Mouse (Mus musculus) liver, embryonic 11.5 days (tissue): Measurements from ENCODE around the gene Itm2c. TPM values are rescaled to one million over a fixed set of nuclear protein-coding genes. Genes with fewer than 3 reads are reported as not detected.

ENCODE experiments used
- ATAC-seq: fragments of 200-750 bp; cut with Nextera tagmentation; replicated peaks from 2 replicates; pipeline ENCODE4 v1.8.0; 2017; ENCODE audit warnings: moderate number of reproducible peaks, mild to moderate bottlenecking, moderate TSS enrichment, moderate library complexity; ENCODE audit not compliant: low FRiP score
- DNase-seq: peaks from one replicate; pipeline ENCODE4 v3.0.0-alpha.2; 2017; ENCODE audit warnings: low spot score
- H3K27ac ChIP-seq: fragments of 300-500 bp; sonication (generic); 2 replicates; pipeline ENCODE4 v1.5.1; 2014; ENCODE audit warnings: mild to moderate bottlenecking, low read depth, low read length, control low read depth
- H3K27me3 ChIP-seq: fragments of 300-500 bp; sonication (generic); replicated peaks from 2 replicates; pipeline ENCODE4 v1.6.1; 2014; ENCODE audit warnings: low read length, mixed read lengths; ENCODE audit not compliant: control insufficient read depth, insufficient read depth
- H3K36me3 ChIP-seq: fragments of 300-500 bp; sonication (generic); 2 replicates; pipeline ENCODE4 v1.6.1; 2014; ENCODE audit warnings: mild to moderate bottlenecking, low read length, moderate library complexity, mixed read lengths; ENCODE audit not compliant: control insufficient read depth, insufficient read depth
- H3K4me1 ChIP-seq: fragments of 300-500 bp; sonication (generic); replicated peaks from 2 replicates; pipeline ENCODE4 v1.6.1; 2014; ENCODE audit warnings: low read length, mixed read lengths; ENCODE audit not compliant: control insufficient read depth, insufficient read depth
- H3K4me2 ChIP-seq: fragments of 300-500 bp; sonication (generic); 2 replicates; pipeline ENCODE4 v1.6.1; 2014; ENCODE audit warnings: mild to moderate bottlenecking, control low read depth, moderate library complexity
- H3K4me3 ChIP-seq: fragments of 300-500 bp; sonication (generic); 2 replicates; pipeline ENCODE4 v1.5.1; 2014; ENCODE audit warnings: low read depth, low read length, control low read depth
- H3K9ac ChIP-seq: fragments of 300-500 bp; sonication (generic); 2 replicates; pipeline ENCODE4 v1.6.1; 2014; ENCODE audit warnings: low read depth, low read length, control low read depth
- H3K9me3 ChIP-seq: fragments of 300-500 bp; sonication (generic); 2 replicates; pipeline ENCODE4 v1.6.1; 2016; ENCODE audit warnings: low read length, inconsistent platforms, mixed read lengths; ENCODE audit not compliant: control insufficient read depth
- WGBS: fragments of 180-500 bp; shearing (Covaris S2); extraction: QIAGEN DNeasy Blood & Tissue Kit; methylation state at CpG from one replicate; pipeline ENCODE4 v1.1.7; 2014; 5-methylcytosine and 5-hydroxymethylcytosine counted together
- polyA plus RNA-seq: library from polyadenylated mRNA; unstranded; fragments of >200 nt; fragmentation: Nextera tagmentation; extraction: Ambion mirVana; gene quantifications from 2 replicates; pipeline ENCODE4 v1.2.1, GENCODE M21; 2014

Gene Itm2c
- polyA plus RNA-seq, 1 experiment from 2014 or later, result 39.7 TPM

- no peak overlapping the region for H3K4me2 ChIP-seq
- no peak for ATAC-seq
- peaks cover 33% of the 10 kb centered on the region for H3K4me1 ChIP-seq
- H3K27me3 ChIP-seq, result no peaks in the 10 kb centered on the region
- peaks cover 14% of the 10 kb centered on the region; the same call in 1 of the 2 replicates for H3K36me3 ChIP-seq
- no peak overlapping the region for H3K9ac ChIP-seq
- no peak overlapping the region; the same call in 1 of the 2 replicates for H3K27ac ChIP-seq
- H3K9me3 ChIP-seq, result no peaks in the 10 kb centered on the region
- DNase-seq, result no peak
- WGBS, result 57% methylated on average over 7 of the region's 7 CpGs
- H3K4me3 ChIP-seq, result no peak overlapping the region
Measured at GRCm38 (mm10) chr1:85902108-85902561, 8.1 kb downstream of the Itm2c start.

- H3K9me3 ChIP-seq, result no peaks in the 10 kb centered on the region
- H3K9ac ChIP-seq, result no peak overlapping the region
- DNase-seq (no peak), ATAC-seq (no peak)
- H3K4me2 ChIP-seq, result no peak overlapping the region
- no peak overlapping the region for H3K4me3 ChIP-seq
- 80% methylated on average over 12 of the region's 12 CpGs for WGBS
- H3K27ac ChIP-seq, result no peak overlapping the region
- peaks cover 4% of the 10 kb centered on the region; the same call in 1 of the 2 replicates for H3K4me1 ChIP-seq
- H3K36me3 ChIP-seq, result peaks cover 16% of the 10 kb centered on the region; the same call in 1 of the 2 replicates
- H3K27me3 ChIP-seq, result no peaks in the 10 kb centered on the region
Measured at GRCm38 (mm10) chr1:85906892-85907291, 12.8 kb downstream of the Itm2c start.

- DNase-seq, result no peak
- no peaks in the 10 kb centered on the region for H3K9me3 ChIP-seq
- WGBS, result 54% methylated on average over 13 of the region's 13 CpGs
- ATAC-seq, result no peak
- H3K27ac ChIP-seq, result no peak overlapping the region
- no peak overlapping the region for H3K4me3 ChIP-seq
- H3K4me2 ChIP-seq, result no peak overlapping the region
- 0 out of 2 replicates have a peak, but pooled peaks cover 4% of the 10 kb centered on the region for H3K4me1 ChIP-seq
- no peaks in the 10 kb centered on the region for H3K27me3 ChIP-seq
- peaks cover 14% of the 10 kb centered on the region; the same call in 1 of the 2 replicates for H3K36me3 ChIP-seq
- H3K9ac ChIP-seq, result no peak overlapping the region
Measured at GRCm38 (mm10) chr1:85908754-85909590, 14.9 kb downstream of the Itm2c start.

GRCm38 (mm10) chr1:85913078-85913755 lies 19.1 kb downstream of the Itm2c start:
- Histone ChIP-seq H3K9ac (no peak overlapping the region), H3K4me1 (no peaks in the 10 kb centered on the region), H3K9me3 (no peaks in the 10 kb centered on the region), H3K27ac (no peak overlapping the region), H3K36me3 (no peaks in the 10 kb centered on the region), H3K27me3 (no peaks in the 10 kb centered on the region), H3K4me2 (no peak overlapping the region), H3K4me3 (no peak overlapping the region)
- ATAC-seq, result no peak
- DNase-seq, result no peak
- WGBS, result 83% methylated on average over 7 of the region's 7 CpGs

- no peak for DNase-seq
Measured at GRCm38 (mm10) chr1:85915890-85916289, 21.8 kb downstream of the Itm2c start.

GRCm38 (mm10) chr1:85916830-85917450 lies 22.9 kb downstream of the Itm2c start:
- DNase-seq (no peak), ATAC-seq (no peak)
- Histone ChIP-seq H3K36me3 (no peaks in the 10 kb centered on the region), H3K9me3 (no peaks in the 10 kb centered on the region), H3K27ac (no peak overlapping the region), H3K9ac (no peak overlapping the region), H3K4me3 (no peak overlapping the region), H3K4me2 (no peak overlapping the region), H3K4me1 (no peaks in the 10 kb centered on the region), H3K27me3 (no peaks in the 10 kb centered on the region)
- 66% methylated on average over 4 of the region's 4 CpGs for WGBS

More at GRCm38 (mm10) chr1:85915890-85916289, 21.8 kb downstream of the Itm2c start:
- Histone ChIP-seq H3K4me3 (no peak overlapping the region), H3K27ac (no peak overlapping the region), H3K9me3 (no peaks in the 10 kb centered on the region), H3K4me2 (no peak overlapping the region), H3K36me3 (no peaks in the 10 kb centered on the region), H3K4me1 (no peaks in the 10 kb centered on the region), H3K27me3 (no peaks in the 10 kb centered on the region), H3K9ac (no peak overlapping the region)
- no peak for ATAC-seq

GRCm38 (mm10) chr1:85919621-85920020 lies 25.5 kb downstream of the Itm2c start:
- 50% methylated on average over 7 of the region's 7 CpGs for WGBS
- no peak; the same call in 1 of the 2 replicates for ATAC-seq
- no peak for DNase-seq
- Histone ChIP-seq H3K4me3 (no peak overlapping the region), H3K36me3 (no peaks in the 10 kb centered on the region), H3K4me1 (no peaks in the 10 kb centered on the region), H3K27me3 (no peaks in the 10 kb centered on the region), H3K9ac (no peak overlapping the region), H3K9me3 (no peaks in the 10 kb centered on the region), H3K4me2 (no peak overlapping the region), H3K27ac (no peak overlapping the region)

GRCm38 (mm10) chr1:85921725-85922124 lies 27.6 kb downstream of the Itm2c start:
- ATAC-seq, result no peak
- Histone ChIP-seq H3K27me3 (no peaks in the 10 kb centered on the region), H3K4me3 (no peak overlapping the region), H3K9ac (no peak overlapping the region), H3K4me2 (no peak overlapping the region), H3K36me3 (no peaks in the 10 kb centered on the region), H3K4me1 (no peaks in the 10 kb centered on the region), H3K9me3 (no peaks in the 10 kb centered on the region), H3K27ac (no peak overlapping the region)
- 83% methylated on average over 7 of the region's 7 CpGs for WGBS
- DNase-seq, result no peak
